22 mouse cellular contexts compared by ENCODE assay signal in genomic region chr14:79317602-79318001, GRCm38 (mm10). TPM values are rescaled to one million over a fixed set of nuclear protein-coding genes. Genes with fewer than 3 reads are reported as not detected.
A peak's percentile ranks its signal among the peaks of the same experiment; 100 is the strongest.
DNase-seq lines count a peak whose midpoint lies in the region; ATAC-seq and TF ChIP-seq lines count a peak whose summit lies in the region.
"Had no signal": no experiment of that assay in that cellular context is flagged by ENCODE, and none has a peak within 500 bp of the region (broad histone marks: within the 10 kb centered on the region; RNA-seq: fewer than 3 reads in every experiment).

No protein-coding gene starts in this region.

- no peaks in the 10 kb centered on the region for H3K9me3 ChIP-seq in embryonic facial prominence, embryonic 14.5 days (ENCODE audit: control insufficient read depth, low read length)
- H3K9me3 ChIP-seq in limb, embryonic 11.5 days (ENCODE audit: control insufficient read depth, low read length) = no peaks in the 10 kb centered on the region
- H3K9me3 ChIP-seq: embryonic facial prominence, embryonic 15.5 days; hindbrain, embryonic 12.5 days; hindbrain, embryonic 15.5 days had no signal

- no peak for TF ChIP-seq POLR2A in thymus, adult 2 months (IDR thresholded peaks at IDR 0.05; ENCODE audit: control insufficient read depth, extremely low read depth, insufficient read depth, low read length, poor library complexity)

- H3K27ac ChIP-seq in thymus, adult 2 months (ENCODE audit: control insufficient read depth, insufficient read depth, low read length) = peak overlapping the region; percentile 72
- 0 out of 2 replicates have a peak overlapping the region, but pooled peaks have one; percentile 2 for H3K27ac ChIP-seq in embryonic facial prominence, embryonic 14.5 days (replicated peaks; ENCODE audit: low read depth, low read length)
- no peak overlapping the region for H3K27ac ChIP-seq in limb, embryonic 11.5 days (replicated peaks; ENCODE audit: low read depth, low read length)
- H3K27ac ChIP-seq: embryonic facial prominence, embryonic 15.5 days; gastrocnemius, adult 2 months; hindbrain, embryonic 12.5 days; hindbrain, embryonic 15.5 days had no signal

- H3K27me3 ChIP-seq in thymus, adult 2 months (ENCODE audit: control insufficient read depth, insufficient read depth, low read length) = no peaks in the 10 kb centered on the region
- no peaks in the 10 kb centered on the region for H3K27me3 ChIP-seq in embryonic facial prominence, embryonic 14.5 days (replicated peaks; ENCODE audit: control insufficient read depth, insufficient read depth, low read length)
- no peaks in the 10 kb centered on the region for H3K27me3 ChIP-seq in limb, embryonic 11.5 days (ENCODE audit: control insufficient read depth, insufficient read depth, low read length)
- H3K27me3 ChIP-seq: embryonic facial prominence, embryonic 15.5 days; hindbrain, embryonic 12.5 days; hindbrain, embryonic 15.5 days had no signal

- no peak overlapping the region for H3K9ac ChIP-seq in embryonic facial prominence, embryonic 14.5 days (ENCODE audit: low read depth, low read length)
- no peak overlapping the region for H3K9ac ChIP-seq in limb, embryonic 11.5 days (ENCODE audit: low read length)
- H3K9ac ChIP-seq: embryonic facial prominence, embryonic 15.5 days; hindbrain, embryonic 12.5 days; hindbrain, embryonic 15.5 days had no signal

- no peak overlapping the region for H3K4me2 ChIP-seq in embryonic facial prominence, embryonic 14.5 days (ENCODE audit: low read depth, low read length)
- H3K4me2 ChIP-seq in limb, embryonic 11.5 days (ENCODE audit: low read depth, severe bottlenecking) = no peak overlapping the region
- H3K4me2 ChIP-seq: embryonic facial prominence, embryonic 15.5 days; heart, embryonic 11.5 days; hindbrain, embryonic 12.5 days; hindbrain, embryonic 15.5 days had no signal

- no peaks in the 10 kb centered on the region for H3K36me3 ChIP-seq in thymus, adult 2 months (ENCODE audit: control insufficient read depth, insufficient read depth, low read length)
- H3K36me3 ChIP-seq in embryonic facial prominence, embryonic 14.5 days (ENCODE audit: control insufficient read depth, insufficient read depth, low read length) = no peaks in the 10 kb centered on the region
- H3K36me3 ChIP-seq in limb, embryonic 11.5 days (ENCODE audit: control insufficient read depth, insufficient read depth, low read length) = no peaks in the 10 kb centered on the region
- H3K36me3 ChIP-seq: embryonic facial prominence, embryonic 15.5 days; hindbrain, embryonic 12.5 days; hindbrain, embryonic 15.5 days had no signal

- no peak for TF ChIP-seq CTCF in thymus, adult 2 months (IDR thresholded peaks at IDR 0.05; ENCODE audit: borderline replicate concordance, control insufficient read depth, extremely low read depth, insufficient read depth, low read length, poor library complexity)

- no peak for DNase-seq in thymus, adult 2 months
- no peak for DNase-seq in thymus, postnatal 10 days (ENCODE audit: low spot score in 2 of 2)
- DNase-seq in embryonic facial prominence, embryonic 14.5 days (ENCODE audit: low spot score) = no peak
- DNase-seq in limb, embryonic 11.5 days (ENCODE audit: low spot score) = peak; percentile 62
- no peak for DNase-seq in neural tube, embryonic 10.5 days (ENCODE audit: extremely low spot score, low spot score)
- DNase-seq in testis, postnatal 14 days (ENCODE audit: low spot score) = no peak
- DNase-seq: adrenal gland, adult 8-10 months; adrenal gland, postnatal 25 days; cerebellum, adult 11 months; cerebellum, adult 2 months; cerebellum, adult 9-11 months; cerebellum, postnatal 25 days; gastrocnemius, adult 2 months; gastrocnemius, postnatal 14 days; heart, adult 11 months had no signal

- H3K4me3 ChIP-seq in thymus, adult 2 months (ENCODE audit: control insufficient read depth, insufficient read depth, low read length) = no peak overlapping the region
- H3K4me3 ChIP-seq in embryonic facial prominence, embryonic 14.5 days (ENCODE audit: low read depth, low read length) = no peak overlapping the region
- no peak overlapping the region for H3K4me3 ChIP-seq in limb, embryonic 11.5 days (ENCODE audit: low read depth, low read length)
- H3K4me3 ChIP-seq: embryonic facial prominence, embryonic 15.5 days; gastrocnemius, adult 2 months; hindbrain, embryonic 12.5 days; hindbrain, embryonic 15.5 days had no signal

- 79% methylated on average over 2 of the region's 2 CpGs for WGBS in thymus, adult 2 months
- 53% methylated on average over 2 of the region's 2 CpGs for WGBS in embryonic facial prominence, embryonic 14.5 days
- WGBS in limb, embryonic 11.5 days = 34% methylated on average over 2 of the region's 2 CpGs

- H3K4me1 ChIP-seq in thymus, adult 2 months (replicated peaks; ENCODE audit: control insufficient read depth, insufficient read depth, low read length) = peaks cover 43% of the 10 kb centered on the region
- H3K4me1 ChIP-seq in embryonic facial prominence, embryonic 14.5 days (ENCODE audit: control insufficient read depth, insufficient read depth, low read length) = peaks cover 10% of the 10 kb centered on the region
- H3K4me1 ChIP-seq in limb, embryonic 11.5 days (ENCODE audit: control insufficient read depth, insufficient read depth, low read length) = 0 out of 2 replicates have a peak, but pooled peaks cover 2% of the 10 kb centered on the region
- H3K4me1 ChIP-seq: hindbrain, embryonic 12.5 days had no signal

- no peak for ATAC-seq in embryonic facial prominence, embryonic 14.5 days (ENCODE audit: low read depth)
- ATAC-seq in limb, embryonic 11.5 days (ENCODE audit: insufficient number of reproducible peaks, low FRiP score, low TSS enrichment, low read depth) = no peak
- ATAC-seq: activated CD4-positive, CD25-positive, alpha-beta regulatory T cell, adult 4 months; CD4-positive, CD25-positive, alpha-beta regulatory T cell, adult 4 months; forebrain, embryonic 16.5 days had no signal

RNA-seq across cellular contexts. Expression of gene Rgcc, which starts 16.2 kb away (rescaled TPM):
- 880 and 889 TPM in 2 replicates for polyA plus RNA-seq in thymus, adult 2 months (2012; rRNA removed)
- polyA plus RNA-seq in embryonic facial prominence, embryonic 14.5 days (2014; fragmentation: Nextera tagmentation; extraction: Ambion mirVana) = 74.8 and 89.5 TPM in 2 replicates
- polyA plus RNA-seq in limb, embryonic 11.5 days (2014; fragmentation: Nextera tagmentation; extraction: Ambion mirVana) = 19.6 and 20.8 TPM in 2 replicates
